Mouse (Mus musculus) left cerebral cortex, adult 2 months (tissue): ENCODE data around the gene Sdhc. TPM values are rescaled to one million over a fixed set of nuclear protein-coding genes. Genes with fewer than 3 reads are reported as not detected.

ENCODE experiments used
- DNase-seq, 2 experiments: peaks; one replicate each; pipeline ENCODE4 v3.0.0; 2021 to 2022; ENCODE audit warnings: low spot score in 2 of 2, mixed read lengths in 1 of 2; ENCODE audit errors: extremely low spot score in 1 of 2
- H3K27ac ChIP-seq: fragments of 200-600 bp; 2 replicates; pipeline ENCODE4 v1.8.1; 2022
- H3K4me3 ChIP-seq: fragments of 200-600 bp; 2 replicates; pipeline ENCODE4 v1.8.1; 2022
- CTCF ChIP-seq: fragments of 200-600 bp; IDR thresholded peaks from 2 replicates; pipeline ENCODE4 v1.8.1; 2022; ENCODE audit warnings: antibody characterized with exemption, mild to moderate bottlenecking, moderate library complexity
- intact Hi-C: fragments of 180-260 bp; cut with DNase I; formaldehyde crosslinking; loops from one replicate; pipeline ENCODE4 v1.15.1; 2025
- total RNA-seq, 2 experiments: library from RNA; stranded (reverse); gene quantifications; 2 replicates each; pipeline ENCODE4 v1.2.3; 2021

The Sdhc gene
- total RNA-seq, 2 experiments from 2014 or later, result 194 to 195 TPM

GRCm38 (mm10) chr1:171122932-171123331, 27.5 kb downstream of the Sdhc start:
- DNase-seq, result no peak
- intact Hi-C loops, result no loop called here
- TF ChIP-seq CTCF, result no peak
- Histone ChIP-seq H3K27ac (no peak overlapping the region), H3K4me3 (no peak overlapping the region)

- intact Hi-C loops, result no loop called here
- DNase-seq, result no peak
- Histone ChIP-seq H3K4me3 (no peak overlapping the region), H3K27ac (no peak overlapping the region)
- TF ChIP-seq CTCF, result no peak
These were observed 28.6 kb downstream of the Sdhc start for GRCm38 (mm10) chr1:171121839-171122238.

- TF ChIP-seq CTCF, result no peak
- intact Hi-C loops, result no loop called here
- Histone ChIP-seq H3K27ac (no peak overlapping the region), H3K4me3 (no peak overlapping the region)
- DNase-seq, result no peak
These were observed 29.5 kb downstream of the Sdhc start for GRCm38 (mm10) chr1:171120893-171121292.

- no peak for TF ChIP-seq CTCF
- intact Hi-C loops, result loop anchor here (1.0 to 10.0 kb wide), 3 partner anchors 102 to 355 kb away; no protein-coding TSS in a partner anchor
- Histone ChIP-seq H3K4me3 (no peak overlapping the region), H3K27ac (no peak overlapping the region)
- DNase-seq, result no peak
These were observed 31.0 kb downstream of the Sdhc start for GRCm38 (mm10) chr1:171119405-171119804.

- TF ChIP-seq CTCF, result no peak
- Histone ChIP-seq H3K27ac (no peak overlapping the region), H3K4me3 (no peak overlapping the region)
- DNase-seq, result no peak
- intact Hi-C loops, result loop anchor here (1.0 to 10.0 kb wide), 3 partner anchors 102 to 356 kb away; no protein-coding TSS in a partner anchor
These were observed 31.4 kb downstream of the Sdhc start for GRCm38 (mm10) chr1:171118996-171119395.

GRCm38 (mm10) chr1:171118269-171118684, 32.1 kb downstream of the Sdhc start:
- H3K27ac ChIP-seq, result no peak overlapping the region
- intact Hi-C loops, result loop anchor here (2.0 to 10.0 kb wide), 2 partner anchors 139 to 357 kb away; no protein-coding TSS in a partner anchor
- DNase-seq, result peak; percentile 36 to 50

GRCm38 (mm10) chr1:171116280-171116679, 34.1 kb downstream of the Sdhc start:
- H3K4me3 ChIP-seq, result no peak overlapping the region
- no peak for DNase-seq
- intact Hi-C loops, result loop anchor here (10.0 kb wide), 1 partner anchor 359 kb away; no protein-coding TSS in a partner anchor
- TF ChIP-seq CTCF, result no peak
- no peak overlapping the region for H3K27ac ChIP-seq

More at GRCm38 (mm10) chr1:171118269-171118684, 32.1 kb downstream of the Sdhc start:
- TF ChIP-seq CTCF, result peak; percentile 50
- H3K4me3 ChIP-seq, result no peak overlapping the region

- TF ChIP-seq CTCF, result no peak
- H3K4me3 ChIP-seq, result peak within 1 kb of the TSS; percentile 52
- DNase-seq, result peak; percentile 54 to 55
- intact Hi-C loops, result loop anchor here (5.0 to 10.0 kb wide), 4 partner anchors 123 to 361 kb away; partner anchors contain the start of genes Nit1, Pfdn2 and Usf1
- H3K27ac ChIP-seq, result peak within 1 kb of the TSS; percentile 77
These were observed 36.5 kb downstream of the Sdhc start, which contains the start of gene Cfap126 for GRCm38 (mm10) chr1:171113873-171114299. Cfap126 (plus strand) TSS chr1:171113918.

GRCm38 (mm10) chr1:171112986-171113385, 37.4 kb downstream of the Sdhc start:
- no peak for TF ChIP-seq CTCF
- no peak overlapping the region for H3K27ac ChIP-seq
- no peak for DNase-seq
- H3K4me3 ChIP-seq, result no peak overlapping the region
- intact Hi-C loops, result loop anchor here (5.0 to 10.0 kb wide), 4 partner anchors 124 to 362 kb away; partner anchors contain the start of genes Nit1, Pfdn2 and Usf1

GRCm38 (mm10) chr1:171111781-171112575, 38.4 kb downstream of the Sdhc start:
- intact Hi-C loops, result loop anchor here (2.0 to 10.0 kb wide), 6 partner anchors 109 to 363 kb away; partner anchors contain the start of genes Nit1, Pfdn2 and Usf1
- H3K27ac ChIP-seq, result peak overlapping the region; percentile 59
- no peak for TF ChIP-seq CTCF
- peak overlapping the region; percentile 69 for H3K4me3 ChIP-seq
- peak; percentile 24 to 35 for DNase-seq

GRCm38 (mm10) chr1:171111020-171111780, 39.2 kb downstream of the Sdhc start:
- TF ChIP-seq CTCF, result no peak; the same call in none of the 2 replicates
- peak; percentile 95 to 96 for DNase-seq
- intact Hi-C loops, result loop anchor here (2.0 to 10.0 kb wide), 6 partner anchors 110 to 364 kb away; partner anchors contain the start of genes Nit1, Pfdn2 and Usf1
- Histone ChIP-seq H3K27ac (peak overlapping the region; percentile 59), H3K4me3 (peak overlapping the region; percentile 69)
